Mouse (Mus musculus) CD4-positive, CD25-positive, alpha-beta regulatory T cell, adult 4 months (primary cell): ENCODE results near the gene Mpz. TPM values are rescaled to one million over a fixed set of nuclear protein-coding genes. Genes with fewer than 3 reads are reported as not detected.

Experiments
- ATAC-seq: one replicate; pipeline ENCODE4 v1.8.0; 2017
- polyA plus RNA-seq, 2 experiments: library from polyadenylated mRNA; unstranded; fragments of 100-300 nt; shearing (Covaris generic); gene quantifications; one replicate each; pipeline ENCODE4 v1.2.1; 2017

Mpz gene
- polyA plus RNA-seq, 2 experiments from 2014 or later, result not detected

GRCm38 (mm10) chr1:171189046-171189445 lies 38.5 kb downstream of the Mpz start:
- ATAC-seq, result no peak

DNA sequence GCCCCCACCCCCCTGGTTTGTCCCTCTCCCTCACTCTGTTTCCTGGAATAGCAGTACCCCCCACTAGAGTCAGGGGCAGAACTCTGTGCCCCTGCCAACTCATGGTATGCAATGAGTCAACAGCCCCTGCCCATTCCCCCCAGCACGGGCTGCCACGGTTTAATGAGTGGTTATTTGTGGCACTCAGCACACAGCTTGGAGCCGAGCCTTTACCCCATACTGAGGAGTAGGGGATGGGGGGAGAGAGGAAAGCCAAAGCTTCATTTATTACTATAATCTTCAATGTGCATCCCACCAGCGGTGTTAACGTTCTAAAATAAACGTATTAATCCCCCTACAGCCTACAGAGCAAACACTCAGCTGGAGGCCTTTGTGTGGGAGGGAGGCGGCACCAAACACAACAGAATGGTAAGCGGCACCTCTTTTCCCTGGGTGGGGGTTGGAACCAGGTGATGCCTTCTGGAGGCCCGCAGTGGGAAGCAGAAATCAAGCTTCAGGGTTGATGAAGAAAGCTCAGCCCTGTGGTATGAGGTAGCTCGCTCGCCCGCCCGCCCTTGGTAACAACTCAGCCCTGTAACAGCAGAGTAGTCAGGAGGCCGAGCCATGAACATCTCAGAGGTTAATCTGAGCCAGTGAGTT lies 39.1 kb downstream of the Mpz start:
- no peak for ATAC-seq

DNA sequence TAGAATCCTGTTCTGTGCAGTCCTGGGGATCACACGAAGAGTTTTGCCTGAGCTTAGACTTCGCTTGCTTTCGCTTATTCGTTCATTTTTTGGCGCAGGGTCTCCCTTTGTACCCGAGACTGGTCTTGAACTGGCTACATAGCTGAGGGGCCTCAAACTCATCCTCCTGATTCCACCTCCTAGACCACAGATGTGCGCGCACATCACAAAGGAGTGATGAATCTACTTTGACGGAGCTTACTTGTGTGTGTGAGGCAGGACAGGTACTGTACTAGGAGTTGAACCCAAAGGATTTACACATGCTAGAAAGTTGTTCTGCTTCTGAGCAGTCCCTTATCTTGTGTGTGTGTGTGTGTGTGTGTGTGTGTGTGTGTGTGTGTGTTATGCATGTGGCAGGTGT lies 40.3 kb downstream of the Mpz start:
- no peak for ATAC-seq

- ATAC-seq, result no peak
Measured at GRCm38 (mm10) chr1:171192283-171192682, 41.8 kb downstream of the Mpz start.

- no peak for ATAC-seq
Measured at GRCm38 (mm10) chr1:171193093-171193840, 42.8 kb downstream of the Mpz start.

GRCm38 (mm10) chr1:171193911-171194830 lies 43.7 kb downstream of the Mpz start:
- ATAC-seq, result no peak

GRCm38 (mm10) chr1:171195046-171195822 lies 44.7 kb downstream of the Mpz start:
- no peak for ATAC-seq

GRCm38 (mm10) chr1:171195887-171196397 lies 45.4 kb downstream of the Mpz start, which contains the start of gene Pcp4l1:
Gene Pcp4l1 (minus strand): TSS chr1:171196268.
- no peak for ATAC-seq

- no peak for ATAC-seq
Measured at GRCm38 (mm10) chr1:171199532-171199931, 49.0 kb downstream of the Mpz start.

DNA sequence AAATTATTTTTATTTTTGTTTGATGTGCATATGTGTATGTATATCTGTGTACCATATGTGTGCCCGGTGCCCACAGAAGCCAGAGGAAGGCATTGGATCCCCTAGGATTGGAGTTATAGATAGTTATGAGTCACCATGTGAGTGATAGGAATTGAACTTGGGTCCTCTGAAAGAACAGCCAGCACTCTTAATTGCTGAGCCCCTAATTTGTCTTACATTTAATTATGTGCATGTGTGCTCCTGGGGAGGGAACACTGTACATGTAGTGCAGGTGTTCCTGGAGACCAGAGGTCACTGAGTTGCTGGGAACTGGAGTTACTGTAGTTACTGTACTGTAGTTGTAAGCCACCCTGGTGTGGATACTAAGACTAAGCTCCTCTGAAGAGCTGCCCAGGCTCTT lies 50.3 kb downstream of the Mpz start:
- ATAC-seq, result no peak

DNA sequence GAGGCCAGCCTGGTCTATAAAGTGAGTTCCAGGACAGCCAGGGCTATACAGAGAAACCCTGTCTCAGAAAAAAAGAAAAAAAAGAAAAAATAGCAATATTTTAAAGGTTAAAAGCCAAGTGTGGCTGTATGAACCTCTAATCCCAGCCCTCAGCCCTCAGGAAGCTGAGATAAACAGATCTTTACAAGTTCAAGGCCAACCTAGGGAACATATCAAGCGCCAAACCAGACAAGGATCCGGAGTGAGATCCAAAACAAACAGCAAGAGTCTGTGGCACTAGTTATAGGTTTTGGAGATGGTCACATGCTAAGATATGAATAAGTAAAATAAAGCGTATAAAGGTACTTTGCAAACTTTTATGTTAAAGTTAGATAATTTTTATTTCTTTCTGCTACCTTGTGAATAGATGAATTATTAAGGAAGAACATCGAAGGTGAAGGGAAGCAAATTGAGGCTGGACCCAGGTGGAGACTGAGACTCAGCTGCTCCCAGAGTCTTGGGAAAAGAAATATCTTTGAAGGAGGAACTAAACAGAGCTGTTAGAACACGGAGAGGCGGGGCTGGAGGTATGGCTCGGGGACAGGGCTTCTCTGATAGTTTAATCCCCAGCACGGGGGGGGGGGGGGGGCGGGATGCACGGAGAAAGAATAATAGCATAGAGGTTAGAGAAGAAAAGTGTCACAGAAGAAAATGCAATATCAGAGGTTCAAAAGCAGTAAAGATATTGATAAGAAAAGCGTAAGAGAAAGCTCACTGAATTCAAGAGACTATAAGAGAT lies 53.1 kb downstream of the Mpz start:
- no peak for ATAC-seq

- ATAC-seq, result no peak
Measured at GRCm38 (mm10) chr1:171204249-171204644, 53.7 kb downstream of the Mpz start.

- no peak for ATAC-seq
Measured at GRCm38 (mm10) chr1:171205704-171206493, 55.4 kb downstream of the Mpz start.

DNA sequence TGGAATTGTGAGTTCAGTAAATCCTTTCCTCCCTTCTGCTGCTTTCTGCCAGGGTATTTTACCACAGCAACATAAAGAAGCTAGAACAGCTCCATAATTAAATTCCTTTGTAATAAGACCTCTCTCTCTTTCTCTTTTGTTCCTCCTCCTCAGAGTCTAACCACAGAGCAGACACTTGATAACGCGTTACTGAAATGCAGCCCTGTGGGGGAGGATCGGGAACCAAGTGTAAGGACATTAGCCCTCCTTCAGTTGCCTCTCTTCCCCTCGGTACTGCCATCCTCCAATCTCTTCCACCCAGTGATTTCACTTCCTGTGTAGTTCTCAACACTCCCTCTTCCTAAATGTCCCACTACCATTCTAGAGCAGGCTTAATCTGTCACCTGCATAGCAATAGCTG lies 58.9 kb downstream of the Mpz start:
- ATAC-seq, result no peak

Other genes with a start within 250 kb of the Mpz start
- gene Fcrlb, start 237.8 kb upstream of the Mpz start, polyA plus RNA-seq, result not detected
- gene Fcrla, start 223.1 kb upstream of the Mpz start, polyA plus RNA-seq, result 1 to 10 TPM in 1 of 2 experiments, under 1 TPM in 1; 0.52 to 3.9 TPM
- 1 to 10 TPM in 1 of 2 experiments, not detected in 1; 1.1 TPM for gene Fcgr2b, start 174.2 kb upstream of the Mpz start, polyA plus RNA-seq
- gene Fcgr4, start 131.8 kb upstream of the Mpz start, polyA plus RNA-seq, result under 1 TPM in 1 of 2 experiments, not detected in 1; 0.26 TPM
- not detected for gene Fcgr3, start 85.8 kb upstream of the Mpz start, polyA plus RNA-seq
- gene Cfap126, start 36.8 kb upstream of the Mpz start, polyA plus RNA-seq, result 1 to 10 TPM; 4.8 to 5.5 TPM
- gene Sdhc, start 108 bp upstream of the Mpz start, polyA plus RNA-seq, result 100 to 1,000 TPM; 135 to 150 TPM
- gene Pcp4l1, start 45.6 kb downstream of the Mpz start, polyA plus RNA-seq, result not detected
- under 1 TPM; 0.15 to 0.54 TPM for gene Nr1i3, start 63.3 kb downstream of the Mpz start, polyA plus RNA-seq
- 10 to 100 TPM; 24.0 to 48.7 TPM for gene Tomm40l, start 71.8 kb downstream of the Mpz start, polyA plus RNA-seq
- gene Apoa2, start 74.3 kb downstream of the Mpz start, polyA plus RNA-seq, result under 1 TPM in 1 of 2 experiments, not detected in 1; 0.75 TPM
- gene Fcer1g, start 83.7 kb downstream of the Mpz start, polyA plus RNA-seq, result 1 to 10 TPM; 1.8 to 3.5 TPM
- gene Adamts4, start 99.7 kb downstream of the Mpz start, polyA plus RNA-seq, result under 1 TPM in 1 of 2 experiments, not detected in 1; 0.13 TPM
- 100 to 1,000 TPM; 115 to 119 TPM for gene Ndufs2, start 100.7 kb downstream of the Mpz start, polyA plus RNA-seq
- gene B4galt3, start 119.6 kb downstream of the Mpz start, polyA plus RNA-seq, result 10 to 100 TPM; 56.0 to 93.6 TPM
- 100 to 1,000 TPM in 1 of 2 experiments, 10 to 100 TPM in 1; 70.8 to 108 TPM for gene Ppox, start 130.5 kb downstream of the Mpz start, polyA plus RNA-seq
- 10 to 100 TPM; 22.6 to 27.9 TPM for gene Usp21, start 137.3 kb downstream of the Mpz start, polyA plus RNA-seq
- 10 to 100 TPM; 74.0 to 84.4 TPM for gene Ufc1, start 144.3 kb downstream of the Mpz start, polyA plus RNA-seq
- gene Dedd, start 178.4 kb downstream of the Mpz start, polyA plus RNA-seq, result 10 to 100 TPM; 36.8 to 43.8 TPM
- gene Nit1, start 194.9 kb downstream of the Mpz start, polyA plus RNA-seq, result 10 to 100 TPM; 31.7 to 40.3 TPM
- gene Pfdn2, start 195.0 kb downstream of the Mpz start, polyA plus RNA-seq, result 10 to 100 TPM; 69.6 to 75.8 TPM
- under 1 TPM; 0.36 to 0.72 TPM for gene Klhdc9, start 210.1 kb downstream of the Mpz start, polyA plus RNA-seq
- gene Nectin4, start 219.4 kb downstream of the Mpz start, polyA plus RNA-seq, result under 1 TPM in 1 of 2 experiments, not detected in 1; 0.12 TPM
- gene Arhgap30, start 238.2 kb downstream of the Mpz start, polyA plus RNA-seq, result 10 to 100 TPM; 74.7 to 90.4 TPM